Mouse (Mus musculus) embryonic facial prominence, embryonic 12.5 days (tissue): ENCODE results near the gene Apoc1. TPM values are rescaled to one million over a fixed set of nuclear protein-coding genes. Genes with fewer than 3 reads are reported as not detected.

Experiments
- ATAC-seq: fragments of 200-750 bp; cut with Nextera tagmentation; 2 replicates; pipeline ENCODE4 v1.8.0; 2017; ENCODE audit not compliant: insufficient number of reproducible peaks, insufficient read depth, low FRiP score, low TSS enrichment
- H3K27ac ChIP-seq: fragments of 300-500 bp; sonication (generic); 2 replicates; pipeline ENCODE4 v1.5.1; 2016; ENCODE audit warnings: mild to moderate bottlenecking
- H3K27me3 ChIP-seq: fragments of 300-500 bp; sonication (generic); 2 replicates; pipeline ENCODE4 v1.6.1; 2016; ENCODE audit warnings: mild to moderate bottlenecking, moderate library complexity
- H3K36me3 ChIP-seq: fragments of 300-500 bp; sonication (generic); 2 replicates; pipeline ENCODE4 v1.6.1; 2016; ENCODE audit warnings: mild to moderate bottlenecking
- H3K4me1 ChIP-seq: fragments of 300-500 bp; sonication (generic); 2 replicates; pipeline ENCODE4 v1.6.1; 2016
- H3K4me2 ChIP-seq: fragments of 300-500 bp; sonication (generic); replicated peaks from 2 replicates; pipeline ENCODE4 v1.6.1; 2016; ENCODE audit warnings: mild to moderate bottlenecking, moderate library complexity
- H3K4me3 ChIP-seq: fragments of 300-500 bp; sonication (generic); 2 replicates; pipeline ENCODE4 v1.5.1; 2016; ENCODE audit warnings: mild to moderate bottlenecking
- H3K9ac ChIP-seq: fragments of 300-500 bp; sonication (generic); 2 replicates; pipeline ENCODE4 v1.6.1; 2016; ENCODE audit warnings: mild to moderate bottlenecking, moderate library complexity
- H3K9me3 ChIP-seq: fragments of 300-500 bp; sonication (generic); 2 replicates; pipeline ENCODE4 v1.6.1; 2016; ENCODE audit warnings: mild to moderate bottlenecking, moderate library complexity
- WGBS: fragments of 180-500 bp; shearing (Covaris S2); methylation state at CpG from one replicate; pipeline ENCODE4 v1.1.7; 2016; 5-methylcytosine and 5-hydroxymethylcytosine counted together
- polyA plus RNA-seq: library from polyadenylated mRNA; unstranded; fragments of >200 nt; fragmentation: Nextera tagmentation; extraction: Ambion mirVana; gene quantifications from 2 replicates; pipeline ENCODE4 v1.2.1, GENCODE M21; 2016

Apoc1 gene
- polyA plus RNA-seq, 1 experiment from 2014 or later: 6.1 TPM

DNA sequence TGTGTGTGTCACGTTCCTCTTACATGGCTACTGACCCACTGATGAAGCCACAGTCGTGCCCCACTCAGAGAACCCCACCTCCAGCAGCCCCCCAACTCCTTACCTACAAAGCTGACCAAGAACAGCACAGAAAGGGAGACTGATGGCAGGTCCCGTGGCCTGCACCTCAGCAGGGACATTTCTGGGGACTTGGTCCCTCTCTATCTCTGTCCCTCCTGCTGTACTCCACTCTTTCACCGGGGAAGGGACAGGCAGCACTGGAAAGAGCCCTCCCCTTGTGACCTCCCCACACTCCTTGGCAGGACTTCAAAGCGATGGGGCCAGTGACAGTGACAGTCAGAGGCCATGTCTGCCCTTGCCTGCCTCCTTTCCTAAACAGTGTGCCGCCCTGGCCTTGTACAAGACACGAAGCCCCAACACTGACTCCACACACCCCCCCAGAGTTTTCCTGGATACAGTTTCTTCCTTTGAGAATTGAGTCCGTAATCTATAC lies 11.2 kb downstream of the Apoc1 start, which contains the start of the genes Gm44805 and Apoc4:
Gene Gm44805, minus strand, starts transcription at position 222 of the 493 bp plus-strand sequence.
Gene Apoc4, minus strand, starts transcription at position 278 of the 493 bp plus-strand sequence.
- no peak within 1 kb of the TSS for H3K9ac ChIP-seq
- H3K4me3 ChIP-seq: no peak within 1 kb of the TSS
- no peaks in the 10 kb centered on the region for H3K9me3 ChIP-seq
- 62% methylated on average over 8 of the region's 8 CpGs for WGBS
- no peaks in the 10 kb centered on the region for H3K4me1 ChIP-seq
- no peak for ATAC-seq
- no peak within 1 kb of the TSS for H3K4me2 ChIP-seq
- H3K27me3 ChIP-seq: no peaks in the 10 kb centered on the region
- H3K27ac ChIP-seq: no peak within 1 kb of the TSS
- no peaks in the 10 kb centered on the region for H3K36me3 ChIP-seq

GRCm38 (mm10) chr7:19680702-19681101 lies 11.8 kb downstream of the Apoc1 start:
- H3K4me3 ChIP-seq: no peak overlapping the region
- no peak overlapping the region for H3K4me2 ChIP-seq
- no peak overlapping the region for H3K9ac ChIP-seq
- H3K27ac ChIP-seq: no peak overlapping the region
- no peaks in the 10 kb centered on the region for H3K4me1 ChIP-seq
- no peaks in the 10 kb centered on the region for H3K27me3 ChIP-seq
- no peak for ATAC-seq
- WGBS: 87% methylated on average over 2 of the region's 2 CpGs
- no peaks in the 10 kb centered on the region for H3K36me3 ChIP-seq
- H3K9me3 ChIP-seq: no peaks in the 10 kb centered on the region

DNA sequence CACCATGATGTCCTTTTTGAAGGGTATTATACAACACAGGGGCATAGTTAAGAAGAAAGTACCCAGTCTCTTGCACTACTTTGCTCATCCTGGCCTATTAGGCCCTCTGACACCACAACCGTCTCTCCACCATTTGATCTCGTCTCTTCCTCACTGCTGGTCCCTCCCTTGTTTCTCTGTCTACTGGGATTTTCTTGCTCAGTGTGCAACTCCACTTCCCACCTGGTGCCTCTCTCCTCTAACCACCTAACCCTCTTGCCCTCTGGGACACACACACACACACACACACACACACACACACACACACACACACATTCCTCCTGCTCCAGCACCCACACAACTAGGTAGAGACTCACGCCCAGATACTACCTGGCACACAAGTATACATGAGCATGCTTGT lies 13.6 kb downstream of the Apoc1 start:
- Histone ChIP-seq H3K36me3 (no peaks in the 10 kb centered on the region), H3K4me1 (no peaks in the 10 kb centered on the region), H3K4me2 (no peak overlapping the region), H3K9me3 (no peaks in the 10 kb centered on the region), H3K9ac (no peak overlapping the region), H3K27me3 (no peaks in the 10 kb centered on the region), H3K4me3 (no peak overlapping the region), H3K27ac (no peak overlapping the region)
- no peak for ATAC-seq
- 80% methylated on average over 3 of the region's 3 CpGs for WGBS

DNA sequence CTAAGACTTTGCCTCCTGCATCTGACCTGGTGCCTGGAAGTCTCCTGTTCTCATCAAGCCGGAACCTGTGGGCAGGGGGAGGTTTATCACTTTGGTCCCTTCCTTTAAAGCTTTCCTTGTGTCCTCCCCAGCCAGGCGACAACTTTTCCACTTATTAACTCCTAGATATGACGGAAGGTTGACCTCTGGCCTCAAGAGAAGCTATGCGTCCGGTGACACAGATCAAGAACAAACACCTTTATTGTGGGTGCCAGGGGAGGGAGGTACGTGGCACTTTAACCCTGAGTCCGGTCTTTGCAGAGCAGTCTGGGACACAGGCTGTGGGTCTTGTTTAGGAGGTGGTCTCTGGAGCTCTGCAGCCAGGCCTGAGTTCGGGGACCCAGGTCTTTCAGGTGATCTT lies 14.6 kb downstream of the Apoc1 start, which contains the start of gene Apoc2:
Gene Apoc2, minus strand, starts transcription at position 70 of the 400 bp plus-strand sequence.
- WGBS: 60% methylated on average over 8 of the region's 8 CpGs
- H3K9ac ChIP-seq: no peak within 1 kb of the TSS

GRCm38 (mm10) chr7:19676662-19677061 lies 15.8 kb downstream of the Apoc1 start:
- no peaks in the 10 kb centered on the region for H3K9me3 ChIP-seq
- H3K27me3 ChIP-seq: no peaks in the 10 kb centered on the region
- no peak overlapping the region for H3K27ac ChIP-seq
- WGBS: 73% methylated on average over 1 of the region's 1 CpGs
- no peaks in the 10 kb centered on the region for H3K4me1 ChIP-seq
- ATAC-seq: no peak
- H3K4me3 ChIP-seq: no peak overlapping the region
- H3K4me2 ChIP-seq: no peak overlapping the region
- H3K9ac ChIP-seq: no peak overlapping the region
- no peaks in the 10 kb centered on the region for H3K36me3 ChIP-seq

More for the DNA sequence above, 14.6 kb downstream of the Apoc1 start, which contains the start of gene Apoc2:
- Histone ChIP-seq H3K36me3 (no peaks in the 10 kb centered on the region), H3K4me1 (no peaks in the 10 kb centered on the region), H3K9me3 (no peaks in the 10 kb centered on the region), H3K4me3 (no peak within 1 kb of the TSS), H3K4me2 (no peak within 1 kb of the TSS), H3K27ac (no peak within 1 kb of the TSS), H3K27me3 (no peaks in the 10 kb centered on the region)
- no peak for ATAC-seq

DNA sequence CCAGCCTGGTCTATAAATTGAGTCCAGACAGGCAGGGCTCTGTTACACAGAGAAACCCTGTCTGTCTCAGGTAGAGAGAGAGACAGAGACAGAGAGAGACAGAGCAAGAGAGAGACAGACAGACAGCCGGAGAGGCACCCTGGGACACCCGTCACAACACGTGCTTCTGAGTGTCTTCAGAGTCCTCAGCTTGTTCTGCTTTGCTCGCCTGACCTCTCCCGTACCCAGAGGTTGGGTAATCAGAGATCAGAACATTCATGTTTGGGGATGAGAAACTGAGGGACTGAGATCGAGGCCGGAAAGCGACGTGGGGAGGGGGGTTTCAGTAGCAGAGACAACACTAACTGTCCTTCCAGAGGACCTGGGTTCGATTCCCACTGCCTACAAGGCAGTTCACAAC lies 16.6 kb downstream of the Apoc1 start:
- Histone ChIP-seq H3K36me3 (no peaks in the 10 kb centered on the region), H3K4me2 (no peak overlapping the region), H3K9ac (no peak overlapping the region), H3K9me3 (no peaks in the 10 kb centered on the region), H3K27ac (no peak overlapping the region), H3K27me3 (no peaks in the 10 kb centered on the region), H3K4me3 (no peak overlapping the region), H3K4me1 (no peaks in the 10 kb centered on the region)
- ATAC-seq: no peak
- WGBS: 80% methylated on average over 10 of the region's 10 CpGs

- Histone ChIP-seq H3K27ac (no peak overlapping the region), H3K4me1 (peaks cover 4% of the 10 kb centered on the region; the same call in 1 of the 2 replicates), H3K4me3 (no peak overlapping the region), H3K9ac (no peak overlapping the region), H3K36me3 (no peaks in the 10 kb centered on the region), H3K9me3 (no peaks in the 10 kb centered on the region), H3K27me3 (no peaks in the 10 kb centered on the region), H3K4me2 (no peak overlapping the region)
- 62% methylated on average over 14 of the region's 14 CpGs for WGBS
- no peak for ATAC-seq
Observed at GRCm38 (mm10) chr7:19673083-19673699, 19.3 kb downstream of the Apoc1 start.

- H3K27me3 ChIP-seq: no peaks in the 10 kb centered on the region
- peaks cover 4% of the 10 kb centered on the region; the same call in 1 of the 2 replicates for H3K4me1 ChIP-seq
- ATAC-seq: no peak
- WGBS: 70% methylated on average over 10 of the region's 10 CpGs
- no peaks in the 10 kb centered on the region for H3K36me3 ChIP-seq
- no peak overlapping the region for H3K27ac ChIP-seq
- no peak overlapping the region for H3K9ac ChIP-seq
- no peak overlapping the region for H3K4me2 ChIP-seq
- no peak overlapping the region for H3K4me3 ChIP-seq
- H3K9me3 ChIP-seq: no peaks in the 10 kb centered on the region
Observed at GRCm38 (mm10) chr7:19671511-19671910, 20.9 kb downstream of the Apoc1 start.

DNA sequence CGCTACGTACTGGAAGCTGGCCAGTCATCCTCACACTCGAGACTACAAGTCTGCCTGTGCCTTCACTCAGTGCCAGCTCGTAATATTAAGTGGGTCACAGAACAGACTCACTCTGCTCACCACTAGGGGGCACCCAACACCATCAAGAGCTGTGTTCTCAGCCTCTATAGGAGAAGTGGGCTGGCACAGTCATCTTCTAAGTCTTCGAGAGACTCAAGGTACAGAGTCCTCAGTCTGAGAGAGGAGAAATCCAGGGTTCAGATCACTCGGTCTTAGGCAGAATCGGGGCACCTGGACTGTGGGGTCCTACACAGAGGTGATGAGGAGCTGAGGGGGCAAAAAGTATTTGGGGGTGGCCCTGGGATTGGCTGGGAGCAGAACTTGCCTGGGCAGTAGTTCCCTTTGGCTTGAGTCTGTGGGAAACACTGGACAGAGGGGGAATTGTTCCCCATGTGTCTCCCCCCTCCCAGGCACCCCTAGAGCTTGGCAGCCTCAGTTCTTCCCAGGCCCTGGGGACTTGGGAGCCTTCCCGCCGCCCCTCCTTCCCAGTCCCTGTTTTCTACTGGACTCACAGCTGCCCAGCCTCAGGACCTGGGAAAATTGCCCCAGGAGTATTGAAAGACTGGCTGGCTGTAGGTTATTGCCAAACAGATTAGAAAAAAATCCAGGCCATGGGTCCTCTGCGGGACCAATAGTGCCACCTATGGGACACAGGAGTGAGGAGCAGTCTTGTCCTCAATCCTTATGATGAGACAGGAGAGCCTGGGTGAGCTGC lies 23.3 kb downstream of the Apoc1 start:
- WGBS: 3% methylated on average over 10 of the region's 10 CpGs
- H3K4me3 ChIP-seq: 0 out of 2 replicates have a peak overlapping the region, but pooled peaks have one; percentile 17
- H3K27ac ChIP-seq: 0 out of 2 replicates have a peak overlapping the region, but pooled peaks have one; percentile 1
- H3K9me3 ChIP-seq: no peaks in the 10 kb centered on the region
- no peak overlapping the region for H3K9ac ChIP-seq
- peaks cover 9% of the 10 kb centered on the region for H3K4me1 ChIP-seq
- H3K36me3 ChIP-seq: no peaks in the 10 kb centered on the region
- H3K27me3 ChIP-seq: no peaks in the 10 kb centered on the region
- ATAC-seq: peak; percentile 62
- peak overlapping the region; percentile 12; the same call in 1 of the 2 replicates for H3K4me2 ChIP-seq

- 71% methylated on average over 2 of the region's 2 CpGs for WGBS
- Histone ChIP-seq H3K9ac (no peak overlapping the region), H3K4me1 (peaks cover 21% of the 10 kb centered on the region), H3K27me3 (no peaks in the 10 kb centered on the region), H3K36me3 (peaks cover 6% of the 10 kb centered on the region; the same call in 1 of the 2 replicates), H3K9me3 (no peaks in the 10 kb centered on the region), H3K27ac (no peak overlapping the region), H3K4me2 (no peak overlapping the region), H3K4me3 (no peak overlapping the region)
- no peak for ATAC-seq
Observed at GRCm38 (mm10) chr7:19667434-19667833, 25.0 kb downstream of the Apoc1 start.

DNA sequence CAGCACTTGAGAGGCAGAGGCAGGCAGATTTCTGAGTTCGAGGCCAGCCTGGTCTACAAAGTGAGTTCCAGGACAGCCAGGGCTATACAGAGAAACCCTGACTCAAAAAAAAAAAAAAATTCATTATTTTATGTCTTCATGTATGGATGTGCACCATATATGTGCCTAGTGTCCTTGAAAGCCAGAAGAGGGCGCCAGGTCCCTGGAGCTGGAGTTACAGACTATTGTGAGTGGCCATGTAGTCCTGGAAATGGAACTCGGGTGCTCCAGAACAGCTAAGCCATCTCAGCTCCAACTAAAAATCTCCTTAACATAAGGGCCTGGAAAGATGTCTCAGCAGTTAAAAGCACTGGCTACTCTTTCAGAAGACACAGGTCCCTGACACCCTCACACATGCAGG lies 25.7 kb downstream of the Apoc1 start:
- 66% methylated on average over 3 of the region's 3 CpGs for WGBS

More for the DNA sequence above, 25.7 kb downstream of the Apoc1 start:
- ATAC-seq: no peak
- peaks cover 10% of the 10 kb centered on the region for H3K36me3 ChIP-seq
- H3K9ac ChIP-seq: no peak overlapping the region
- no peaks in the 10 kb centered on the region for H3K27me3 ChIP-seq
- no peak overlapping the region for H3K27ac ChIP-seq
- peaks cover 21% of the 10 kb centered on the region for H3K4me1 ChIP-seq
- no peak overlapping the region for H3K4me3 ChIP-seq
- H3K4me2 ChIP-seq: no peak overlapping the region
- no peaks in the 10 kb centered on the region for H3K9me3 ChIP-seq
